ENCODE assay signal across 25 mouse cellular contexts in genomic region chr12:78057166-78057565, GRCm38 (mm10).
"Had no signal": no experiment of that assay in that cellular context is flagged by ENCODE, and none has a peak within 500 bp of the region (broad histone marks: within the 10 kb centered on the region; RNA-seq: fewer than 3 reads in every experiment).

No protein-coding gene starts in this region.

- H3K27ac ChIP-seq: heart, adult 2 months; heart, embryonic 13.5 days; heart, embryonic 15.5 days; hindbrain, embryonic 12.5 days; hindbrain, embryonic 15.5 days; kidney, embryonic 15.5 days; kidney, postnatal 0 days; limb, embryonic 13.5 days; limb, embryonic 15.5 days; liver, embryonic 12.5 days had no signal

- H3K27me3 ChIP-seq: hindbrain, embryonic 15.5 days had no signal

- ATAC-seq: intestine, embryonic 16.5 days; liver, embryonic 12.5 days had no signal

- H3K4me2 ChIP-seq: heart, embryonic 11.5 days; heart, embryonic 13.5 days; heart, embryonic 15.5 days; hindbrain, embryonic 12.5 days; hindbrain, embryonic 15.5 days; kidney, embryonic 15.5 days; limb, embryonic 13.5 days; limb, embryonic 15.5 days; liver, embryonic 12.5 days had no signal

- H3K9me3 ChIP-seq: heart, embryonic 13.5 days; heart, embryonic 15.5 days; hindbrain, embryonic 12.5 days; hindbrain, embryonic 15.5 days; kidney, embryonic 15.5 days; limb, embryonic 13.5 days; limb, embryonic 15.5 days; liver, embryonic 12.5 days had no signal

- H3K4me1 ChIP-seq: limb, embryonic 13.5 days; limb, embryonic 15.5 days; liver, embryonic 12.5 days had no signal

- DNase-seq: gastrocnemius, postnatal 14 days; gastrocnemius, postnatal 36 days; heart, adult 11 months; heart, adult 2 months; heart, postnatal 14 days; heart, postnatal 36 days; kidney, adult 11 months; kidney, adult 2 months; kidney, adult 9 months; kidney, postnatal 14 days; kidney, postnatal 36 days; layer of hippocampus, adult 9-11 months; layer of hippocampus, postnatal 36 days; left cerebral cortex, postnatal 4 days had no signal

- H3K9ac ChIP-seq: heart, embryonic 13.5 days; heart, embryonic 15.5 days; hindbrain, embryonic 12.5 days; hindbrain, embryonic 15.5 days; kidney, embryonic 15.5 days; limb, embryonic 15.5 days; liver, embryonic 12.5 days had no signal

- H3K4me3 ChIP-seq: heart, adult 2 months; heart, embryonic 13.5 days; heart, embryonic 15.5 days; hindbrain, embryonic 12.5 days; hindbrain, embryonic 15.5 days; kidney, embryonic 15.5 days; limb, embryonic 13.5 days; limb, embryonic 15.5 days; liver, embryonic 12.5 days had no signal

- H3K36me3 ChIP-seq: heart, embryonic 13.5 days; heart, embryonic 15.5 days; hindbrain, embryonic 12.5 days; hindbrain, embryonic 15.5 days; kidney, embryonic 15.5 days; limb, embryonic 13.5 days; limb, embryonic 15.5 days; liver, embryonic 12.5 days had no signal
